9 mouse cellular contexts compared by ENCODE assay signal in the genomic region with DNA sequence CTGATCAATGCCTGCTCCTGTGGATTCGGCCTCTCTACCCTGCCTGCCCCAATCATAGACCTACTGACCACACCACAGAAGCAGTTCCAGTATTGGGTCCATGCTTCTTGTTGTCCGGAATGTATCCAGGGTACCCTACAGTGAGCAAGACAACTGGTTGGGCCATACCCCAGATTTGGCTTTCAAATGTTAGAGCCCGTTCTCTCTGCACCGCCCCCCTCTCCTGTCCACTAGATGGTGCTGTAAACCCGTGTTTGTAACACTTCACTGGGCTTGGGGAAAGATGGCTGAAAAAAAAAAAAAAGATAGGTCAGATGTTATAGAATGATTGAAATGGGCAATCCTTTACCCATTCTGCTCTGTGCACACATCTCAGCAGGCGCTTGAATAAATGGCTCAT. TPM values are rescaled to one million over a fixed set of nuclear protein-coding genes. Genes with fewer than 3 reads are reported as not detected.
DNase-seq lines count a peak whose midpoint lies in the region; ATAC-seq and TF ChIP-seq lines count a peak whose summit lies in the region.
"Had no signal": no experiment of that assay in that cellular context is flagged by ENCODE, and none has a peak within 500 bp of the region (broad histone marks: within the 10 kb centered on the region; RNA-seq: fewer than 3 reads in every experiment).

No protein-coding gene starts in this region.

- H3K9me3 ChIP-seq in ES-Bruce4 (replicated peaks; ENCODE audit: control insufficient read depth, insufficient read depth, low read length, poor library complexity, severe bottlenecking), result no peaks in the 10 kb centered on the region

- DNase-seq in R1 (ENCODE audit: low read depth, low spot score), result peak; percentile 59
- peak; percentile 71 to 73 for DNase-seq in cerebellum, postnatal 36 days
- DNase-seq in layer of hippocampus, adult 2 months (ENCODE audit: low spot score in 2 of 2), result peak; percentile 60 to 71
- peak; percentile 59 for DNase-seq in lung, postnatal 36 days
- DNase-seq in right cerebral cortex, postnatal 25 days, result peak; percentile 52
- DNase-seq in urinary bladder, adult 2 months (ENCODE audit: low spot score), result no peak

- ATAC-seq in granulocyte monocyte progenitor cell, adult 5-6 weeks (replicated peaks; ENCODE audit: poor library complexity, severe bottlenecking), result peak; percentile 35

- H3K36me3 ChIP-seq in ES-Bruce4 (ENCODE audit: control insufficient read depth, insufficient read depth, low read length, poor library complexity, severe bottlenecking), result no peaks in the 10 kb centered on the region

- no peak for TF ChIP-seq POLR2A in ES-Bruce4 (IDR thresholded peaks at IDR 0.05; ENCODE audit: insufficient read depth, low read length)

- no peak for TF ChIP-seq EP300 in ES-Bruce4 (IDR thresholded peaks at IDR 0.05; ENCODE audit: insufficient read depth, low read depth, low read length)

- no peak overlapping the region for H3K9ac ChIP-seq in ES-Bruce4 (ENCODE audit: low read depth, poor library complexity, severe bottlenecking)

- H3K4me3 ChIP-seq in ES-Bruce4 (ENCODE audit: low read depth, low read length), result no peak overlapping the region
- no peak overlapping the region for H3K4me3 ChIP-seq in layer of hippocampus, adult 2 months

- no peaks in the 10 kb centered on the region for H3K4me1 ChIP-seq in ES-Bruce4 (ENCODE audit: control insufficient read depth, insufficient read depth, low read length)

- no peaks in the 10 kb centered on the region for H3K27me3 ChIP-seq in ES-Bruce4 (ENCODE audit: control insufficient read depth, insufficient read depth, low read length, poor library complexity, severe bottlenecking)

- TF ChIP-seq CTCF in ES-Bruce4 (IDR thresholded peaks at IDR 0.05; ENCODE audit: low read depth, low read length), result peak; percentile 61
- peak; percentile 87 for TF ChIP-seq CTCF in layer of hippocampus, adult 2 months (conservative IDR thresholded peaks at IDR 0.05)

- no peak overlapping the region for H3K27ac ChIP-seq in ES-Bruce4 (ENCODE audit: insufficient read depth, low read length)
- no peak overlapping the region for H3K27ac ChIP-seq in layer of hippocampus, adult 2 months

RNA-seq across cellular contexts. Expression of a gene that starts 56.1 kb away (rescaled TPM):
- polyA plus RNA-seq in ES-Bruce4 (2011; ENCODE audit: insufficient read depth, insufficient read length, low read depth, missing spikeins), result not detected in 2 replicates
- not detected in 2 replicates for total RNA-seq in granulocyte monocyte progenitor cell, adult 5-6 weeks (2014; fragmentation: Nextera tagmentation)
- not detected in 2 replicates for total RNA-seq in granulocyte monocyte progenitor cell, adult 5-6 weeks (2017)
- 10 to 100 TPM; 12.7 to 13.9 TPM for total RNA-seq in layer of hippocampus, adult 2 months (2021)
- 0.04 and 0.09 TPM in 2 replicates for polyA plus RNA-seq in urinary bladder, adult 2 months (2012; rRNA removed)
- polyA plus RNA-seq: large intestine, adult 2 months had no signal

Comparison
In these comparisons a context has a peak if more than half of its experiments do, and no peak if none do; other contexts are left out.
1. RNA of a gene that starts 56.1 kb away (total RNA-seq): 12.7 to 13.9 TPM in layer of hippocampus, adult 2 months; not detected in granulocyte monocyte progenitor cell, adult 5-6 weeks; every median in the first group is over 10 times any median in the second.